Mouse (Mus musculus) liver, adult 2 months (tissue): ENCODE measurements at regions not wholly inside any gene's neighbourhood (a gene's known extent, or its start where the extent isn't known, plus 50 kb on each side); places are given as distances from the start of the nearest gene placed in this dataset.

Source experiments
- DNase-seq: peaks from one replicate; pipeline ENCODE4 v3.0.0-alpha.2; 2011; ENCODE audit warnings: low read depth, low spot score; ENCODE audit errors: extremely low read depth
- H3K27ac ChIP-seq: fragments of 200-500 bp; replicated peaks from 2 replicates; pipeline ENCODE4 v1.5.1; 2012; ENCODE audit warnings: low read depth, mild to moderate bottlenecking, control low read depth, inconsistent platforms, low read length; ENCODE audit not compliant: insufficient read depth
- H3K27me3 ChIP-seq: fragments of 200-500 bp; 2 replicates; pipeline ENCODE4 v1.6.1; 2012; ENCODE audit warnings: mild to moderate bottlenecking, moderate library complexity, low read length, inconsistent platforms; ENCODE audit not compliant: control insufficient read depth, insufficient read depth
- H3K36me3 ChIP-seq: fragments of 200-500 bp; 2 replicates; pipeline ENCODE4 v1.6.1; 2012; ENCODE audit warnings: low read length, inconsistent platforms; ENCODE audit not compliant: control insufficient read depth, insufficient read depth
- H3K4me1 ChIP-seq: fragments of 200-500 bp; 2 replicates; pipeline ENCODE4 v1.6.1; 2011; ENCODE audit warnings: low read length; ENCODE audit not compliant: control insufficient read depth, insufficient read depth
- H3K4me3 ChIP-seq: fragments of 200-500 bp; 2 replicates; pipeline ENCODE4 v1.5.1; 2011; ENCODE audit warnings: low read depth, mild to moderate bottlenecking, control low read depth, low read length, moderate library complexity; ENCODE audit not compliant: insufficient read depth
- H3K79me2 ChIP-seq: fragments of 200-500 bp; 2 replicates; pipeline ENCODE4 v1.6.1; 2012; ENCODE audit warnings: inconsistent platforms, mild to moderate bottlenecking, low read length, moderate library complexity; ENCODE audit not compliant: control insufficient read depth, insufficient read depth
- H3K9ac ChIP-seq: fragments of 200-500 bp; 2 replicates; pipeline ENCODE4 v1.6.1; 2012; ENCODE audit warnings: low read depth, mild to moderate bottlenecking, control low read depth, inconsistent platforms, low read length
- CTCF ChIP-seq: fragments of 200-500 bp; IDR thresholded peaks from 2 replicates; pipeline ENCODE4 v1.5.1; 2011; ENCODE audit warnings: low read depth, low read length, control low read depth
- POLR2A ChIP-seq: fragments of 200-500 bp; IDR thresholded peaks from 2 replicates; pipeline ENCODE4 v1.6.1; 2011; ENCODE audit warnings: low read length, control low read depth; ENCODE audit not compliant: insufficient read depth; ENCODE audit errors: extremely low read depth
- WGBS: fragments of 180-500 bp; shearing (Covaris S2); methylation state at CpG from one replicate; pipeline ENCODE4 v1.1.7; 2018; 5-methylcytosine and 5-hydroxymethylcytosine counted together

DNA sequence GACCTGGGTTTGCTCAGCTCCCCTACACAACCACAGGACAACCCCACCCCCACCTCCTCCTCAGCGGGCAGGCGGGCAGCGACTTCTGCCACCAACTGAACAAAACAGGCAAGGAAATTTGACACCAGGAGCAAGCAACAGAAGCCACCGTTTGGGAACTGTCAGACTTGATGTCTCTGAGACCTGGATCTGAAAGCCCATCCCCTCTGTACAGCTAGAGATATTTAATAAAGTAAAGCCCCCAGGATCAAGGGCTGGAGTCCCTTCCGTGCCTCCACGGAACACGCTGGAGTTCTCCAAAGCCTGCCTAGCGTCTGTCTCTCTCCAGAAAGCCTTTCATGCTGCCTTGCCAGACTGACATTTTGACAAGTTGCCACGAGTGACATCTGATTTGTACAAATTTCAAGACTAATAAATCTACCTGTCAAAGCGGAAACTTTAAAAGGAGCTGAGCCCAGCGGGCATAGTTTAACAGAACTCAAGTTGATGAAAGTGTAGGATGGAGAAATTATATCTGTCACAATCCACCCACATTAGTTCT, 168.9 kb upstream of the Zfp703 start:
- TF ChIP-seq POLR2A: no peak
- WGBS: 45% methylated on average over 11 of the region's 11 CpGs
- Histone ChIP-seq H3K4me3 (no peak overlapping the region), H3K9ac (no peak overlapping the region), H3K79me2 (no peaks in the 10 kb centered on the region), H3K36me3 (no peaks in the 10 kb centered on the region), H3K27ac (no peak overlapping the region), H3K4me1 (no peaks in the 10 kb centered on the region), H3K27me3 (no peaks in the 10 kb centered on the region)
- DNase-seq: no peak

DNA sequence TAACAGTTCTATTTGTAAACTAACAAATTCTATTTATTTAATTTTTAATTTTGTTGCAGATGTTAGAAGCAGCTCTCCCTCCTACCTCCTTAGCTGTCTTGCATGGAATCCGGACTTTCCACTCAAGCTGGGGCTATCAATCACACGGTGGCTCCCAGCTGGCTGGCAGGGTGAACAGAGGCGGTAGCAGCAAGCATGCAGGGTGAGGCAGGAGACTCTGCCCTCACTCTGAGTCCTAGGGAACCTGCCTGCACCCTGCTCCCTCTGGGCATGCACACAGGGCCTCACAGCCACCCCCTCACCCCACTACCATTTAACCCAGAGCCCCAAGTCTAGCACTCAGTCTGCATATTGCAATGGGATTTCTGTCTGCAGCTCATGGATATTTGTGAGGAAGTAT, 168.4 kb upstream of the Zfp703 start:
- 43% methylated on average over 3 of the region's 3 CpGs for WGBS
- no peak for DNase-seq
- no peaks in the 10 kb centered on the region for H3K36me3 ChIP-seq
- H3K9ac ChIP-seq: no peak overlapping the region
- TF ChIP-seq POLR2A (no peak), CTCF (no peak)
- no peak overlapping the region for H3K27ac ChIP-seq
- H3K79me2 ChIP-seq: no peaks in the 10 kb centered on the region
- no peaks in the 10 kb centered on the region for H3K27me3 ChIP-seq
- H3K4me3 ChIP-seq: no peak overlapping the region
- H3K4me1 ChIP-seq: no peaks in the 10 kb centered on the region

DNA sequence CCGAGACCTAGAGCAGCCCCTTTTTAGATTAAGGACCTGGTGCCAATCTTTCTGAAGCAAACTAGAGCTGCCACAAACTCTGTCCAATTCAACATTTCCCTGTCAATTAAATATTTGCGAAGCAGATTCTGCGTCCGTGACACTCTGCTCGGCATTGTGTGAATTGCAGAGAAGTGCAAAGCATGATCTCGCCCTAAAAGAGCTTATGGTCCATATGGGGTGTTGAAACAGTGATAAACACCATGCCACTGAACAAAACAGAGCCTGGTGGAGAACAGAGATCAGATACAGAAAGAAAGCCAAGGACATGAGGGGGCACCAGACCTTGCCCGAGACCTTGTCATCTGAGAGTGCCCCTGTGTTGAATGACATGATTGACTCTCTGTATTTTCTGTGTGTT, 167.2 kb upstream of the Zfp703 start:
- DNase-seq: no peak
- H3K4me3 ChIP-seq: no peak overlapping the region
- WGBS: 85% methylated on average over 7 of the region's 7 CpGs
- H3K36me3 ChIP-seq: no peaks in the 10 kb centered on the region
- H3K27me3 ChIP-seq: no peaks in the 10 kb centered on the region
- TF ChIP-seq POLR2A: no peak
- TF ChIP-seq CTCF: no peak
- H3K4me1 ChIP-seq: no peaks in the 10 kb centered on the region
- no peaks in the 10 kb centered on the region for H3K79me2 ChIP-seq
- no peak overlapping the region for H3K27ac ChIP-seq
- no peak overlapping the region for H3K9ac ChIP-seq

DNA sequence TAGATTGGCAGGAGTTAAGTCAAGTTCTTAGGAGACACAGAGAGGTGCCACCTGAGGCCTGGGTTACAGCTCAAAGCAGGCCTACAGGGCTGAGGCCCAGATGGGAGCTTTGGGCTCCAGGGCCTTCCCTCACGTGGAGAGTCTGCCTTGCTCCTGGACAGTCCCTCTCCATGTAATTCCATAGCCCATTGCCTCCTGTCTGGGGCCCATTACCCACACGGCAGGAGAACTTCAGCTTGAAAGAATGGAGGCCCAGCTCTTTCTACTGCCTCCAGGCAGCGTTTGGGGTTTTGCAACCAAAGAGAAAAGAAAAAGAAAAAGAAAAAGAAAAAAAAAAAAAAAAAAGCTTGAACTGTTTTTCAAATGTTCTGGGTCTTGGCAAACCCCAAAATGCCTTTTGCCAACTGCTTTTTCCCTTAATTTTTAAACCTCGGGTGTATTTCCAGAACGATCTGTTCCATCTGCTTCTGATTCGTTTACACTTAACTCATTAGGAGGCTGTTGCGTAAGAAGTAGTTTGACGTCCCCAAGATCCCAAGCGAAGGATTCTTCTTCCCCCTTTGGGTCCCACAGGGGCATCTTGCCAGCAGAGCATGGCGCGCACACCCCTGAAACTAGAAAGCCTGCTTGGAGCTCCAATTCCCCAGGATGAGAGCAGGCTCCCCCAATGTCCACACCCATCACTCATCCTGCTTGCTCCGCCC, 165.4 kb upstream of the Zfp703 start:
- TF ChIP-seq CTCF (no peak), POLR2A (no peak)
- no peaks in the 10 kb centered on the region for H3K4me1 ChIP-seq
- no peaks in the 10 kb centered on the region for H3K36me3 ChIP-seq
- H3K4me3 ChIP-seq: no peak overlapping the region
- DNase-seq: no peak
- no peaks in the 10 kb centered on the region for H3K27me3 ChIP-seq
- no peak overlapping the region for H3K9ac ChIP-seq
- 80% methylated on average over 12 of the region's 12 CpGs for WGBS
- H3K79me2 ChIP-seq: no peaks in the 10 kb centered on the region
- H3K27ac ChIP-seq: no peak overlapping the region

DNA sequence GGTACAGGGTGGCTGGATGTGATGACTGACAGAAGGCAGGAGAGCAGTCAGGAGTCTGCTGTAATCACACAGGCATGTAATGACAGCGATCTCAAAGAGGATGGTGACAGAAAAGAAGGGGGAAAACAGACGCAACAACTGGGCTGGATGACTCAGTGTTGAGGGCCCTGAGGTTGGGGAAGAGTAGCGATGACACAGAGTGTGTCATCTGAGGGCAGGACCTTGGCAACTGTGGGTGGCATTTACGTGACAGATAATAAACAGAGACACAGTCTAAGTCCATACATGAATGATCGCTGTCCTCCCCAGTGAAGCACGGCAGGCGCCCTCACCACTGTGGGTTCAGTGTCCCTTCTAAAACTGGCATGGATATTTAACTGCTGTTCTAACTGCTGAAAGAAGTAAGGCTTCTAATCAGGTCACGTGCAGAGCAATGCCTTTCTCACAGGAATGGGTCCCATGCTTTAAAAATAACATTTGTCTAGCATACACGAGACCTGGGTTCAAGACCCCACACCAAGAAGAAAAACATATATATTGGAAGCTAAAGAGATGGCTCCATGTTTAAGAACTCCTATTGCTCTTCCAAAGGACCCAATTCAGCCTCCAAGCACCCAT, 163.8 kb upstream of the Zfp703 start:
- no peak for TF ChIP-seq POLR2A
- TF ChIP-seq CTCF: no peak
- no peaks in the 10 kb centered on the region for H3K36me3 ChIP-seq
- H3K4me1 ChIP-seq: no peaks in the 10 kb centered on the region
- 80% methylated on average over 9 of the region's 9 CpGs for WGBS
- H3K9ac ChIP-seq: no peak overlapping the region
- no peak overlapping the region for H3K27ac ChIP-seq
- H3K79me2 ChIP-seq: no peaks in the 10 kb centered on the region
- no peak for DNase-seq
- H3K27me3 ChIP-seq: no peaks in the 10 kb centered on the region
- H3K4me3 ChIP-seq: no peak overlapping the region

DNA sequence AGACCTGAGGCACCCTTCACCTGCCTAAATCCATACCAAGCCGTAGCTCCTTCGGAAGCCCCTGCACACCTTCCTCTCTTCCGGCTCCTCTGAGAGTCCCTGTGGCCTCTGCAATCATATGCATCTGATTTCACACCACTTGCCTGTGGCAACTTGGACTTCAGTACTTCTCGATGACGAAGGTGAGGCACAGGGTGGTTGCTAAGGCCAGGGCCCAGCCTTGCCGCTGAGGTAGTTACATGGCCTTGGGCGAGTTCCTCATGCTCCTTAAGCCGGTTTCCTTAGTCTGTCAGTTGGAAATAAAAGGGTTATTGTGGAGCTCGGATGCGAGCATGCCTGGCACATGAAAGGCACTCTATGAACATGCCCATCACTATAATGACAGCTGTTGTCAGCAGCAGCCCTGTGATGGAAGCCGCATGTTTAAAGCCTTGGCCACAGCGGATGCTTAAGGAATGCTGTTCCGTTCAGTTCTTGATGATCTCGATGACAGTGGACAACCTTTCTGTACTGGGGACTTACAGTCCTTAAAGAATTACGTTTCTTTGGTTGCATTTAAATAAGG, 162.0 kb upstream of the Zfp703 start:
- no peak overlapping the region for H3K27ac ChIP-seq
- no peak for TF ChIP-seq POLR2A
- no peak for TF ChIP-seq CTCF
- 88% methylated on average over 15 of the region's 15 CpGs for WGBS
- no peak overlapping the region for H3K9ac ChIP-seq
- no peaks in the 10 kb centered on the region for H3K79me2 ChIP-seq
- H3K4me1 ChIP-seq: no peaks in the 10 kb centered on the region
- no peaks in the 10 kb centered on the region for H3K36me3 ChIP-seq
- no peaks in the 10 kb centered on the region for H3K27me3 ChIP-seq
- H3K4me3 ChIP-seq: no peak overlapping the region
- DNase-seq: no peak
